Mouse (Mus musculus) embryonic facial prominence, embryonic 14.5 days (tissue): Measurements from ENCODE around the gene Ube2m. TPM values are rescaled to one million over a fixed set of nuclear protein-coding genes. Genes with fewer than 3 reads are reported as not detected.

Source experiments
- ATAC-seq: fragments of 200-750 bp; cut with Nextera tagmentation; 2 replicates; pipeline ENCODE4 v1.8.0; 2017; ENCODE audit warnings: low read depth, moderate number of reproducible peaks, moderate TSS enrichment
- DNase-seq: peaks from one replicate; pipeline ENCODE4 v3.0.0-alpha.2; 2015; ENCODE audit warnings: low spot score
- H3K27ac ChIP-seq: fragments of 300-500 bp; sonication (generic); replicated peaks from 2 replicates; pipeline ENCODE4 v1.5.1; 2014; ENCODE audit warnings: low read depth, mild to moderate bottlenecking, low read length, moderate library complexity
- H3K27me3 ChIP-seq: fragments of 300-500 bp; sonication (generic); replicated peaks from 2 replicates; pipeline ENCODE4 v1.6.1; 2014; ENCODE audit warnings: low read length; ENCODE audit not compliant: control insufficient read depth, insufficient read depth
- H3K36me3 ChIP-seq: fragments of 300-500 bp; sonication (generic); 2 replicates; pipeline ENCODE4 v1.6.1; 2014; ENCODE audit warnings: low read length, mixed read lengths; ENCODE audit not compliant: control insufficient read depth, insufficient read depth
- H3K4me1 ChIP-seq: fragments of 300-500 bp; sonication (generic); 2 replicates; pipeline ENCODE4 v1.6.1; 2014; ENCODE audit warnings: antibody characterized with exemption, low read length; ENCODE audit not compliant: control insufficient read depth, insufficient read depth
- H3K4me2 ChIP-seq: fragments of 300-500 bp; sonication (generic); 2 replicates; pipeline ENCODE4 v1.6.1; 2014; ENCODE audit warnings: low read depth, mild to moderate bottlenecking, low read length, moderate library complexity, mixed read lengths
- H3K4me3 ChIP-seq: fragments of 300-500 bp; sonication (generic); 2 replicates; pipeline ENCODE4 v1.5.1; 2014; ENCODE audit warnings: low read depth, mild to moderate bottlenecking, low read length
- H3K9ac ChIP-seq: fragments of 300-500 bp; sonication (generic); 2 replicates; pipeline ENCODE4 v1.6.1; 2014; ENCODE audit warnings: low read depth, mild to moderate bottlenecking, low read length, moderate library complexity, mixed read lengths
- H3K9me3 ChIP-seq: fragments of 300-500 bp; sonication (generic); 2 replicates; pipeline ENCODE4 v1.6.1; 2016; ENCODE audit warnings: low read length; ENCODE audit not compliant: control insufficient read depth
- WGBS: fragments of 180-500 bp; shearing (Covaris S2); extraction: QIAGEN DNeasy Blood & Tissue Kit; methylation state at CpG from one replicate; pipeline ENCODE4 v1.1.7; 2014; 5-methylcytosine and 5-hydroxymethylcytosine counted together
- polyA plus RNA-seq: library from polyadenylated mRNA; unstranded; fragments of >200 nt; fragmentation: Nextera tagmentation; extraction: Ambion mirVana; gene quantifications from 2 replicates; pipeline ENCODE4 v1.2.1, GENCODE M21; 2014

Ube2m gene
- polyA plus RNA-seq, 1 experiment from 2014 or later, result 147 TPM

DNA sequence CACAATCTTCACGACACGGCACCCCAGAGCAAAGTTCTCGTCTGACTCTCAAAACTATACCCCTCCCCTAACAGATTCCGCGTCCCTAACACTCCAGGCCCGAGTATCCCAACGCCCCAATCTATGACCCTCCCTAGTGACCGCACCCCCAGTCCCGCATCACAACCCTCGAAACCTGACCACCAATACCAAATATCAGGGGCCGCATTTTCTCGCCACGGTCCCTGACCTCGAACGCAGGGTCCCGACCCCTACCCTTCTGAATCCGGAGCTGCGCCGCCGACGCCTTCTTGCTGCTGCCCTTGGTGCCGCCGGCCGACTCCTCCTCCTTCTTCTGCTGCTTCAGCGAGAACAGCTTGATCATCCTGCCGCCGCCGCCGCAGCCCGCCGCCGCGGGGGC lies 709 bp downstream of the Ube2m start:
- H3K9me3 ChIP-seq, result no peaks in the 10 kb centered on the region
- peak overlapping the region; percentile 90 for H3K4me2 ChIP-seq
- H3K4me1 ChIP-seq, result peaks cover 26% of the 10 kb centered on the region
- H3K36me3 ChIP-seq, result peaks cover 22% of the 10 kb centered on the region
- H3K9ac ChIP-seq, result peak overlapping the region; percentile 98
- ATAC-seq (no peak), DNase-seq (no peak)
- H3K27me3 ChIP-seq, result peaks cover 11% of the 10 kb centered on the region
- H3K27ac ChIP-seq, result peak overlapping the region; percentile 99
- peak overlapping the region; percentile 69 for H3K4me3 ChIP-seq
- 0% methylated on average over 29 of the region's 33 CpGs for WGBS

DNA sequence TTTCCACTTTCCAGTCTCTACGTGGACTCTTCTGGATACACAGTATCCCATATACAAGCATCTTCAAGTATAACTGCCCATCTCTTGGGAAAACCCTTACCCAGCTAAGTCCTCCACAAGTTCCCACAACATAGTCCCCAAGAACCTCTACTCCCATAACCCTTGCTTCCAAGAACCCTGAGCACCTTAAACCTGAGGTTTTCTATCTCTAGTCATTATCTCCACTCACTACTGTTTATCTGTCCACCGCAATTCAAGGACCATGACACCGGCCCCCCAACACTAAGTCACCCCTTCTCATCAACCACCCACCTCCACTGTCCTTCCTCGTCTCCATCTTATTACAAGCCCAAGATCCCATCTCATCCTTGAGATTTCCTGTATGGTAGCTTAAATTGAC lies 1.3 kb downstream of the Ube2m start:
- Histone ChIP-seq H3K27ac (peak overlapping the region; percentile 99), H3K4me2 (peak overlapping the region; percentile 90), H3K9ac (peak overlapping the region; percentile 98), H3K4me1 (peaks cover 26% of the 10 kb centered on the region), H3K4me3 (peak overlapping the region; percentile 69), H3K27me3 (peaks cover 5% of the 10 kb centered on the region; the same call in 1 of the 2 replicates), H3K36me3 (peaks cover 28% of the 10 kb centered on the region), H3K9me3 (no peaks in the 10 kb centered on the region)
- WGBS, result 39% methylated on average over 4 of the region's 4 CpGs
- no peak for DNase-seq
- ATAC-seq, result no peak

DNA sequence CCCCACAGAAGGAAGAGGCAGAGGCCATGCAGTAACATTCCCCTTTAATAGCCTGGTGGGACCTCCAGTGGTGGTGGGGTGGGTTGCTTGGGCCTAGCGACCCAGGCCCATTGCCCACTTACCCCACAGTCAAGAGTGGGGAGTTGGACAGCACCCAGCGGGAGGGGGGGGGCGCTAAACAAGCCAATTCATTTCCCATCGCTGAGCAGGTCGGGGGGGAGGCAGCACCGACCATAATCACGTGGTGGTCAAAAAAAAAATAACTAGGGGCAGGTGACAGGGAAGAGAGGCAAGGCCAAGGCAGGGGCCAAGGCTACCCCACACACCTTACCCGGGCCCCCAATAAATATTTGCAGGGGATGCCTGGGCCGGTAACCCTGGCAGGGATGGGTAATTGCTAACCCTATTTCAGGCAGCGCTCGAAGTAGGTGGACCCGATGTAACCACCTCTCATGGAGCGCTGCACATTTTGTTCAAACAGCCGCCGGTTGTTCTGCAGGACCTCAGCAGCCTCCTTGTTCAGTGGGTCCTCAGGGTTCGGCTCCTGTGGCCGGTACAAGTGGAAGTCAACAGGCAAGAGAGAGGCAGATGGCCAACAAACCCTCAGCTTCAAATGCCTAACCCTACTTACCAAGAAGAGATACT lies 2.7 kb downstream of the Ube2m start:
- H3K4me2 ChIP-seq, result peak overlapping the region; percentile 93
- no peak overlapping the region for H3K9ac ChIP-seq
- no peak for DNase-seq
- WGBS, result 84% methylated on average over 17 of the region's 17 CpGs
- ATAC-seq, result no peak
- no peaks in the 10 kb centered on the region for H3K27me3 ChIP-seq
- no peaks in the 10 kb centered on the region for H3K9me3 ChIP-seq
- peaks cover 42% of the 10 kb centered on the region for H3K36me3 ChIP-seq
- H3K27ac ChIP-seq, result peak overlapping the region; percentile 93; the same call in 1 of the 2 replicates
- H3K4me3 ChIP-seq, result peak overlapping the region; percentile 54; the same call in 1 of the 2 replicates
- peaks cover 26% of the 10 kb centered on the region for H3K4me1 ChIP-seq

DNA sequence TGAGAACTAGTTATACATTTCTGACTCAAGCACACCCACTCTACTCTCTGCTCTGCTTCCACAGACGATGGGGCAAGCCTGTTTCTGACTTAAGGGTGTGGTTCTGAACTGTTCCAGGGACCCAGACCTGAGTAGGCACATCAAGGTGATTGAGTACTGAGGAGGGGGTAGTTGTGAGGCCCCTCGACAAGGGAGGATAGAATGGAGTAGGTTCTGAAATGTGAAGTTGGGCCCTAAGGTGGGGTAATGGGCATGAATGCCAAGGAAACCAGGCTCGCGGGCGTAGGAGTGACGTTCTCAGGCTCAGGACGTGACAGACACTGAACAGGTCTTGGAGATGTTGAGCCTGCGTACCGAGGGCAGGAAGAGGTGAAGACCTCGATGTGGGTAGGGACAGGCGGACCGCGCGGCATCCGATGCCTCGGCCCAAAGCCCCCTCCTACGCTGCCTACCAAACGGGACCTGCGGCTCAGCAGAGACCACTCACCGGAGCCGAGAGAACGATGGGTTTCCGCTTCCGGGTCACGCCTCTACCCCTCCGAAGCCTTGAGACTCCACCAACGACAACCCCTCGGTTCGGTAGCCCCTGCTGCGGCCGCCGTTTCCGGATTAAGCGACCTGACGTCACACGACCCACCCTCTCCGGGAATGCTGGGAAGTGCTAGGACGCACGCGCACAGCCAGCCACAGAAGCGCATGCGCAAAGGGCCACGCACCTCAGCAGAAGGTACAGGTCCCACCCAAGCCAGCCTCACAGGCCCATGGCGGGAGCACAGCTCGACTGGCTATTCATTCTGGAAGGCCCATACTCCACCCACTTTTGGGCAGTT lies 3.7 kb downstream of the Ube2m start, which contains the start of gene Chmp2a:
Gene Chmp2a, minus strand, starts transcription at position 660 of the 830 bp plus-strand sequence.
- H3K4me1 ChIP-seq, result peaks cover 26% of the 10 kb centered on the region
- H3K36me3 ChIP-seq, result peaks cover 52% of the 10 kb centered on the region
- under 1% methylated on average over 32 of the region's 45 CpGs for WGBS
- H3K9ac ChIP-seq, result peak within 1 kb of the TSS; percentile 78
- H3K27me3 ChIP-seq, result no peaks in the 10 kb centered on the region
- H3K4me2 ChIP-seq, result peak within 1 kb of the TSS; percentile 93
- ATAC-seq, result peak; percentile 84
- peak within 1 kb of the TSS; percentile 54 for H3K4me3 ChIP-seq
- DNase-seq, result peak; percentile 98
- no peaks in the 10 kb centered on the region for H3K9me3 ChIP-seq
- peak within 1 kb of the TSS; percentile 93 for H3K27ac ChIP-seq

DNA sequence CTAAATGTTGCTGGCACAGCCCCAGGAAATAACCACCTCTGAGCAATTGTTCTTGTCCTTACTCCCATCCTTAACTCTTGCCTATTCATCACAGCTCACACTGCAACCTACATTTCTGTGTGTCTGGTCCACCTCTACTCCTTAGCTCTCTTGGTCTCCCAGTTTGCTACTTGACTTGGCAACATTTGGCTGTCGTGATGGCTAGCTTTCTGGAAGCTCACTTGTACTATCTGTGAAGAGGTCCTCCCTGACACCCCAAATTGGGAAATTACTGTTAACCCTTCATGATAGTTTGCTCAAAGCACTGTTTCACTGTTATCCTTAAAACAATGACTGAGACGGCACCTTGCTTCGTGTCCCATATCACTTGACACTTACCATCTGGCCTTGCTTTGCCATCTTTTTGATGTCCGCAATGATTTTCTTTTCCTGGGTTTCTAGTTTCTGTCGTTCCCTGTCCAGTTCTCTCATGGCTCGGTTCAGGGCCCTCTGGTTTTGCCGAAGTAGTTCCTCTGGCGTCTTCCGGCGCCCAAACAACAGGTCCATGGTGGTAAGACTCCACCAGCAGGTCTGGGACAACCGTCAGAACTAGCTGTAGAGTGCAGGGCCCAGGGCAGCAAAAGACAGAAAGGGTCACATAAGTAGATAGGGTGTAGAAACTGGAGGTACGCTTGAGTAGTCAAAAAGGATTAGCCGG lies 4.5 kb downstream of the Ube2m start:
- H3K36me3 ChIP-seq, result peaks cover 60% of the 10 kb centered on the region

DNA sequence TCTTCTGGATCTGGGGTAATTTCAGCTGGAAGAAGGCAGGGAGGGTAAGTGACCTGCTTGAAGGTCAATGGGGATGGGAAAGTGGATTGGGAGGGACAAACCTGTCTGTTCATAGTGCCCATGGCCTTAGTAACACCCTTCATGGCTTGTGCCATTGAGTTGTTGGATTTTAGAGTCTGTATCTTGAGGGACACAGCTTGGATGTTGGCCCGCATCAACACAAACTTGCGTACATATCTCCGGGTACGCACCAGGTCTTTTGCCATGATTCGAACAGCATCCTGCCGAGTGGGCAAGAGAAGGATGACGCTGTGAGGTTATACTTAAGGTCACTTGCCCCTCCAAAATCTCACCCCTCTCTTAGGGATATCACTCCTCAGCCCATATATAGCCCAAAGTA lies 5.5 kb downstream of the Ube2m start:
- no peaks in the 10 kb centered on the region for H3K27me3 ChIP-seq
- DNase-seq (no peak), ATAC-seq (no peak)
- H3K4me2 ChIP-seq, result no peak overlapping the region
- 92% methylated on average over 7 of the region's 7 CpGs for WGBS
- peaks cover 18% of the 10 kb centered on the region for H3K4me1 ChIP-seq
- no peak overlapping the region for H3K4me3 ChIP-seq
- no peak overlapping the region for H3K27ac ChIP-seq
- H3K36me3 ChIP-seq, result peaks cover 70% of the 10 kb centered on the region
- no peaks in the 10 kb centered on the region for H3K9me3 ChIP-seq
- no peak overlapping the region for H3K9ac ChIP-seq

More for the DNA sequence above, 4.5 kb downstream of the Ube2m start:
- Histone ChIP-seq H3K4me1 (peaks cover 18% of the 10 kb centered on the region), H3K27me3 (no peaks in the 10 kb centered on the region), H3K9ac (peak overlapping the region; percentile 78), H3K4me3 (peak overlapping the region; percentile 54), H3K9me3 (no peaks in the 10 kb centered on the region), H3K27ac (peak overlapping the region; percentile 93), H3K4me2 (peak overlapping the region; percentile 93)
- ATAC-seq, result no peak
- DNase-seq, result no peak
- 41% methylated on average over 13 of the region's 13 CpGs for WGBS

DNA sequence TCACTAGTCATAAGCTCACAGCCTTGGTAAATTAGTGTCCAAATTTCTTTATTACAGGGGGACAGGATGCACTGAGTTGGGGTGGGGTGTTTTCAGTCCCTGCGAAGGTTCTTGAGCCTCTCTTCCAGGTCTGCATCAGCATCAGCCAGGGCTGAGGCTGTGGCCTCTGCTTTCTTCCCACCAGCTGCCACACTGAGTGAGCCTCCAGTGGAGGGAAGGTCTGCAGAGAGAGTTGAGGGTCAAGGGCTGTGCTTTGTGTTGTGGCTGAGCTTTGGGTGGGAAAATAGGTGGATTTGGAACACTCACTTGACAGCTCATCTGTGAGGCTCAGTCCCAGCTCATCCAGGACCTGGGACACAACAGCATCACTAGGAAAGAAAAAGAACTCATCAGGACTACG lies 6.1 kb downstream of the Ube2m start:
- Histone ChIP-seq H3K27ac (no peak overlapping the region), H3K36me3 (peaks cover 76% of the 10 kb centered on the region), H3K27me3 (no peaks in the 10 kb centered on the region), H3K4me1 (peaks cover 17% of the 10 kb centered on the region), H3K9me3 (no peaks in the 10 kb centered on the region), H3K4me3 (no peak overlapping the region), H3K4me2 (no peak overlapping the region), H3K9ac (no peak overlapping the region)
- DNase-seq (no peak), ATAC-seq (no peak)
- WGBS, result 93% methylated on average over 2 of the region's 2 CpGs

DNA sequence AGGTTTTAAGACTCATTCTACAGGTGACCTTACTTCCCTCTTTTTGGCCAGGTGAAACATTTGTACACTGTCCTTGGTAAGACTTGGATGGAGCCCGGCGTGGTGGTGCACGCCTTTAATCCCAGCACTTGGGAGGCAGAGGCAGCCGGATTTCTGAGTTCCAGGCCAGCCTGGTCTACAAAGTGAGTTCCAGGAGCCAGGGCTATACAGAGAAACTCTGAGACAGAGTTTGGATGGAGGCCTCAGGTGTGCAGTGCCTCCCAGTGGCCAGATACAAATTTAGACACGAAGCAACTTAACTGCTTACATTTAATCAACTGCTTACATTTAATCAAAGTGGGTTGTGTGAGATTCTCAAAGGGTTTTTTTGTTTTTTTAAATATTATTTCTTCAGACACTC lies 7.0 kb downstream of the Ube2m start:
- DNase-seq, result no peak
- no peak overlapping the region for H3K4me3 ChIP-seq
- ATAC-seq, result no peak

More for the DNA sequence above, 7.0 kb downstream of the Ube2m start:
- Histone ChIP-seq H3K27me3 (no peaks in the 10 kb centered on the region), H3K9ac (no peak overlapping the region), H3K9me3 (no peaks in the 10 kb centered on the region), H3K36me3 (peaks cover 81% of the 10 kb centered on the region), H3K4me1 (peaks cover 15% of the 10 kb centered on the region; the same call in 1 of the 2 replicates), H3K4me2 (no peak overlapping the region), H3K27ac (no peak overlapping the region)
- WGBS, result 71% methylated on average over 5 of the region's 5 CpGs
